Mouse (Mus musculus) layer of hippocampus, adult 18-20 months (tissue): ENCODE data around the gene Myadml2. TPM values are rescaled to one million over a fixed set of nuclear protein-coding genes. Genes with fewer than 3 reads are reported as not detected.

Experiments used
- DNase-seq, 2 experiments: peaks; one replicate each; pipeline ENCODE4 v3.0.0; 2022; ENCODE audit warnings: low spot score in 2 of 2
- total RNA-seq, 2 experiments: library from RNA; stranded (reverse); gene quantifications; 2 replicates each; pipeline ENCODE4 v1.2.3; 2021

The Myadml2 gene
- total RNA-seq, 2 experiments from 2014 or later: 3.9 to 4.6 TPM

DNA sequence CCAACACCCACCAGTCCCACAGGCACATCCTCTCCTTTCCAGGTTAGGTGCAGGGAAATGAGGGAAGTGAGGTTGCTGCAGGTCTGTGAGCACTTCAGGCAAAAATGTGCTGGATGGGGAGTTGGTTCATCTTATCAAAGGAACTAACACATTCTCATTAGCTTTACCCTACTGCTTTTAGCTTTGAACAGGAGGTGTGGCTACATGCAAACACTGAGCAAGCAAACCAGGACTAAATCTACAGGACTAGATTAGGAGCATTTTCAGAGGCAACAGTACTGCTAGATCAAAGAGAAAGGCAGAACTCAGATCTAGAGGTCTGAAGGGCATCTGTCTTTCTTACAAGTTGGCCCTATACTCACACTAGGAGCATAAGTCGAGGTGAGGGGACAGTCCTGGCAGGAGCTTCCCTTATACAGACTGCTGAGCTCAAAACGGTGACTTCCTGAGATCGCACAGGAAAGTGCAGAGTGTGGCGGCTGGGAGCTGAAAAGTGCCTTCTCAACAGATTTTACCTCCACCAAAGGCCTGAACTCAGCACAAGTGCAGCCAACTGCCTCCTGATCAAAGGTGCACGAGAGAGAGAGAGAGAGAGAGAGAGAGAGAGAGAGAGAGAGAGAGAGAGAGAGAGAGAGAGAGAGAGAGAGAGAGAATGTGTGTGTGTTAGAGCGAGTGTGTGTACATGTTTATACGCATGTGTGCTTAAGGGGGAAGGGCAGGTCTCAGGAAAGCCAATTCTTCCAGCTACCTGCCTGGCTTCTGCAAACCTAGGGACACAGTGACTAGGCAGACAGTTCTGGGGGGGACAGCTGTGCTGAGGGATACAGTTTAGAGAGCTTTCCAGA is 16.9 kb downstream of the Myadml2 start:
- no peak for DNase-seq

DNA sequence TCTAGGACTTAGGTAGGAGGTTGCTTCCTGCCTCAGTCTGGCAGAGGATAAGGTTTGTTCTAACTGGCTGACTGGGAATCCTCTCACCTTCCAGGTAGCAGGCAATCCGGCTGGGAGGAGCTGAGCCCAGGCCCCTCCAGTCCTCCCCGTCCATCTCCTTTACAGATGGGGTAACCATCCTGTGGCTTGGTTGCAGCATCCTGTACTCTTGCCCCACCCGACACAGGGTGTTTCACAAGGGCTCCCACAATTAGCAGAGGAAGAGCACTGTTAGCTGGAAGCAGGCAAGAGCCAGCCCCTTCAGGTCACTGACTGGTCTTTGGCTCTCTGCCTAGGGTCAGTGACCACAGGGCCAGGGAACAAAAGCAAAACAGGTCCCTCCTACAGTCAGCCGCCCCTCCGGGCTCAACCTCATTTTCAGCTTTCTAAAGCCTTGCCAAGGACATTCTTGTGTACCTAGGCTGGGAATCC is 17.5 kb downstream of the Myadml2 start:
- no peak for DNase-seq

DNA sequence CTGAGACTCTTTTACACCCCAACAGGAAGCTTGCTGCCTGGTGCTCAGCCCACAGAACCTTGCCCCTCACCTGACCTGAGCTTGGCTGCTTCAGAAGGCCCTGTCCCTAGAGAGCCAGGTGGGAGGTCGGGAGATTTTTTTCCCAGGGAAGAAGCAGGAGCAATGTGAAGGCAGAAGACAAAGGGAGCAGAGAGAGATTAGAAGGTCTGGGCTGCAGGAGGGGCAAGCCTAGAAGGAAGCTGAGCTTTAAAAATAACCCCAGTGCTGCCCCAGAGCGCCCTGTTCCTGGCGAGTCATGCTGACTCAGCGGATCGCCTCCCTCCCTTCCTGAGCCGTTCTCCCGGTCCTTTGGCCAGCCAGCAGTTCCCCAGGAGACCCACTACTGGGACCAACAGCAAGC is 18.0 kb downstream of the Myadml2 start:
- DNase-seq: no peak

DNA sequence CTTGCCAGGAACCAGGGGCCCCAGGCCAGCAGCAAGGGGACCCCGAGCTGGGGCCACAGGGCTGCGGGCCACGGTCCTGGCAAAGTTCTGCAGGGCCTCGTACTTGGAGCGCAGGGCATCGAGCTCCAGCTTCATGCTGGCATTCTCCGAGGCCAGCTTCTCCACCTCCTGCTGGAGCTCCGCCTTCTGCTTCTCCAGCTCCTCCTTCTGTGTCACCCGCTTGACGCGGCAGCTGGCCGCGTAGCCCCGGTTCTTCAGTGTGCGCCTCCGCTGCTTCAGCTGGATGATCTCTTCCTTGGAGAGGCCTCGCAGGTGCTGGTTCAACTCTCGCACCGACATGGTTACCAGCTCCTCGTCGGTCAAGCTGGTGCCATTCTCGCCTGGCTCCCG is 18.6 kb downstream of the Myadml2 start:
- DNase-seq: peak in 1 of 2 experiments; percentile 41

DNA sequence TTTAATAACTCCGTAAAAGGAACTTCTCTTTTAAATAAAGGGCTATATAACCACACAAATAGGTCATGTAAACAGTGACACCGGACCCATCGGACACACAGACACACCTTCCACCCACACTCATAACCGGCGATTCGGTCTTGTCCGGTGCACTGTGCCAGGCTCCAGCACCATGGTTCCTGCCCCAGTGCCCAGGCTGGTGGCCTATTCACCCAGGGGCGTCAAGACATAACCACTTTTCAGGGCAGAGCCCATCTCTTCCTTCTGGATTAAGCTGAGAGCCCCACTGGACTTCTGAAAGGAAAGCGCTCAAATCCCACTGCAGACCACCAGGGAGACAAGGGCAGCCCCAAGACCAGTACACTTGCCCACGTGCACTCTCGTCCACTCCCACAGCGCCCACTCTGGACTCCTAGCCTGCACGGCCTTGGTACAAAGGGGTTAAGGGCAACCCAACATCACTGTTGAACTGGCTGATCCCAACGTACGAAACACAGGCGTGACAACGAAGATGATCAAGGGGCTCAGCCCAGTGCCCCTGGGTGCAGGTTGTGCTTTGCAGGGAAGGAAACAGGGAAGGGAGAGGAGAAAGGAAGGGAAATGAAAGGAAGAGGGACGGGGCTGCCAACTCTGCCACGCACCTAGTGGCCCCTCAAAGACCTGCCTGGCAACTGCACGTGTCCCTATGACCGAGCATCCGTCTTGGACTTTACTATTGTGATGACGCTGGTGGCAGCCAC is 19.2 kb downstream of the Myadml2 start:
- DNase-seq: no peak

DNA sequence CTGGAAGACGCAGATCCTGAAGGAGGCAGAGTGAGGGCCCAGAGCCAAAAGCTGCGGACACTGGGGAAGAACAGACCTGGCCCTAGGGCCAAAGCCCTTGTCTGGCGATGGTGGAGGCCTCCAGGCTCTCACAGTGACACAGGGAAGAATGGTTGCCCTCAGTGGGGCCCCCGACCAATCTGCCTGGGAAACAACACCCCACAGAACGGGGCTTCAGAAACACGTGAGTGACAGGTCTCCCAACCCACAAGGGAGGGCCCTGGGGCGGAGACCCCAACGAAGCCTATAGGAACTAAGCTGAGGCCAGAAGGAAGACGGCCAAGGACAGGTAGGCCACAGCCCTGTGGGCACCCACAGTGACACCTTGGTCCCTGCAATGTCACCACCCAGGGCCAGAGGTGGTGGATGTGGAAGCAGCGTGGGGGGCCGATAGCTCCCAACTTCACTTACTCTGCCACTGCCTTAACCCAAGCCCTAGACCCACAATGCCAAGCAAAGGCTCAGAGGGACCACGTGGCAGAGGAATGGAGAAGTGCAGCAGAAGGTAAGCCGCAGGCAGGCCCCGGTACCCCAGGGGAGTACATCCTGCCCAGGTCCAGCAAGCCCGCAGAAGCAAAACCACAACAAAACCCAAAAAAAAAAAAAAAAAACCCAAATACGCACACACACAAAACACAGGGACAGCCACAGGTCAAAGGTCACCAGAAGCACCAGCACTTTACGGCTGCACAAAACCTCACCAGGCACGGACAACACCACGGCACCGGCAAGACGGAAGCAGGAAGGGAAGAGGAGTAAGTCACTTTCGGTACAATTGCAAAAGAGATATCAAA is 20.3 kb downstream of the Myadml2 start:
- no peak for DNase-seq

DNA sequence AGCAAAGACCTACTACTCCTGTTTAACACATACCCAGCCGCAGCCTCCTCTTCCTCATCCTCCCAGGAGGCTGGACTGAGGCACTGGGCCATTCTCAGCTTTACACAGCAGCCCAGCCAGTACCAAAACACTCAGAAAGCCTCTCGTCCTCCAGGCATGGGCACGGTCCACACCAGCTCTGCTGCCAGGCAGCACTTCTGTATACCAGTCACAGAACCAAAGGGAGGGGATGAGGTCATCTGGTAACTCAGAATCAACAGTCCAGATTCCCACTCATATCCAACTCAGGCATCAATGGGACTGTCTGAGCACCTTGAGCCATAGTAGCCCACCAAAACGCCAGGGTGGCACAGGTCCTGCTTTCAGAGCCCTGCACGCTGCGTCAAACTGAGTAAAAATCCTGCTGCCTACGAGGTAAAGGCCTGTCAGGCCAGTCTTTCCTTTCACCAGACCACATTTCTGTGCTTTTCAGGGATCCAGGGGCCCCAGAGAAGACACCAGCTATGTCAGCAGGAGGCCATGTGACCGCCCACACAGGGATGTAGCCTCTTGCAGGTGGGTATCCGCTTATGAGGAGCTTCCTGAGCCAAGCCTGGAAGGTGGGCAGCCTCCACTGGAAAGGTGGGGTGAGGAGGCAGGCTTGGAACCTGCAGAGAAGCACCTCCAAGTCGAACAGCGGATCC is 21.0 kb downstream of the Myadml2 start:
- no peak for DNase-seq

DNA sequence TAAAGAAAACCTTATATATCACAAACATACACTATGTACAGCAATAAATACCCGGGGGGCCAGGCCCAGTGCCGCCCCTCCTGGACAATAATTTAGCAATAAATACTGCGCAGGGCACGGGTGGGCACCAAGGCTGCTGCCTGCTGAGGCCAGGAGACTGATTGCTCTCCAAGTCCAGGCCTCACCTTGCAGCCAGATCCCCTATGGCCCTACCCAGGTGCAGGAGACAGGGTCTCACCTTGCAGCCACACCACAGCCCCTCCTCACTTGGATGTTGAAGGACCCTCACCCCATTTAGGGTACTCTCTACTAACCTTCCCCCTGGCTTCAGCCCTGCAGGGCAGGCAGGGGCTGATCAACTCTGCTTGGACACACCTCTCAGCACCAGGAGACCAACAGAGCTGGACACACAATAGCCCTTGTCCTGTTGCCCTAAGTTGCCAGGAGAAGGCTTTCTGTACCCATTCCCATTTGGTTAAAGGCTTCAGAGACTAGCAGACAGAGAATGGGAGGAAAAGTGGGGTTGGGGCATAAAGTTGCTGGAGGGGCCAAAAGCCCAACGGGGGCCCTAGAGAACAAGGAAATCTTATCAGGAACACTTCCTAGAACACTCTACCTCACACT is 22.7 kb downstream of the Myadml2 start, which contains the start of gene Sirt7:
Gene Sirt7 (minus strand): TSS at position 89 of the 624 bp plus-strand sequence.
- no peak for DNase-seq

DNA sequence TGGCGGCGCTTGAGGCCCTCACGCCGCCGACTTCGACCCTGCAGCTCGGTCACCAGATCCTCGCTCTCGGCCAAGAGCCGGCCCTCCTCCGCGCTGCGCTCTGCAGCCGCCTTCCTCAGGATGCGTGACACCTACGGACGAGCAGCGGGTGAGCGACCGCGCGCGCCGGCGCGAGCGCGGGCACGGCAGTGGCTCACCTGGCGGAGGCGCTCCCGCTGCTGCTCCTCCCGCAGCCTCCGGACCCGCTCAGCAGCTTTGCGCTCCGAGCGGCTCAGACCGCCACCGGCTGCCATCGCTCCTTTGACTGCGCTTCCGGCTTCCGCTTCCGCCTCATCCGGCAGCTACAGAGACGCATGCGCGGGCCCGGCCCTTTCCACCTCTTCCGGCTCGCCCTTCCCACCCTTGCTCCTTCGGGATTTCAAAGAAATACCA is 23.3 kb downstream of the Myadml2 start:
- DNase-seq: peak; percentile 74 to 91

DNA sequence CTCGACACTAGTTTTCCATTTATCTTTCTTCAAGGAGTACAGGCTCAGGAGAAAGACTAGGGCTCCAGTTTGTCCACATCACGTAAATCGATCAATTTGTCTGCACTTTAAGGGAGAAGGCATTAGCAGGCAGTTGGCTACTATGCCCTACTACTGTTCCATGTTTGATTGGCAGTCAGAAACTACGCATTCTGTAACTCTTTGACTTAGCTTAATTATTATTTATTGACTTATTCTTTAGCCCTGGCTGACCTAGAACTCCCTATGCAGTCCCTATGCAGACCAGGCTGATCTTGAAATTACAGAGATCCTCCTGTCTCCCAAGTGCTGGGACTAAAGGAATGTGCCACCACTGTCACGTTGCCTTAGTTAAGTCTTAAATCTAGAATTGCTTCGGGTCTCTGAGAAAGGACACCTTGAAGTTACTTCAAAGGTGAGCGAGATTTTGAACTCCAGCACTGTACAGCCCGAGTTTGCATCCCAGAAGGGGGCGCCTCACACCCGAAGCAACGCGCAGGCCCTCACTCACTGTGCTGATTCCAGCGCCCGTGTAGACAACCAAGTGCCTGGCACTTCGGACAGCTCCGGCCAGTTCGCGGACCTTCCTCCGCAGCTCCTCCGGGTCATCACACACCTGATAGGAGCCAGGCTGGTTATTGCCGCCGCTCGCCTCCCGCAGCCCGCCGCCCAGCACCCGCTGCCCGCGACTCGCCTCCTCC is 23.8 kb downstream of the Myadml2 start:
- DNase-seq: peak in 1 of 2 experiments; percentile 72

DNA sequence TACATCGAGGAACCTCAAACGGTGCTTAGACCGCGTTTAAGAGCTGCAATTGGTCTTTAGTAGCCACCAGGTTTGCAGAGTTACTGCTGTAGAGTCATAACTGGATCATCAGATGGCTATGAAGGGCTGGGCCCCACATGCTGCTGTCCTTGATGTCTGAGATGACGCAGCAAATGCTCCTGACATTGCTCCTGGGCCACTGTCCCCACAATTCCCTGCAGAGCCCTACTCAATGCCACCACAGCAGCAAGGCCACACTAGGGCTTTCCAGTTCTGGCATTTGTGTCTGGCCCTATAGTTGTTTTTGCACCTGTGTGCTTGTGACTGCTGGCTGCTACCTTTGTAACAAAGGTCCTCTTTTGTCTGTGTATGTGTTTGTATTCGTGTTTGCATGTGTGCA is 25.2 kb downstream of the Myadml2 start:
- no peak for DNase-seq

DNA sequence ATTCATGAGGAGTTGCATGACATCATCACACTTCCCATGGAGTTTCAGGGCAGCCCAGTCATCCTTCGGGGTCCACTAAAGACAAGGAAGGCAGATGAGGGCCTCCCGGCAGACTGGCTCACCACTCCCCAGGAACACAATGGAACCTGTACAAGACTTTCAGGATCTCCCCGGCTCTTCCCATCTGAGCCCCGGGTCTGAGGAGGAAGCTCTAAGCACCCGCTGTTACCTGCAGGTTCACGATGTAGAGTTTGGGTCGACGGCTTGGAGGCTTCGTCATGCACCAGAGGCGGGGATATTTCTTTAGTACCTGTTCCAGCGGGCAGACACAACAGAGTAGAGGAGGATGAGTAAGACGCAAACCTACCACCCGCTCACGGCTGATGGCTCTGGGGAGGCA is 27.8 kb downstream of the Myadml2 start:
- DNase-seq: no peak

DNA sequence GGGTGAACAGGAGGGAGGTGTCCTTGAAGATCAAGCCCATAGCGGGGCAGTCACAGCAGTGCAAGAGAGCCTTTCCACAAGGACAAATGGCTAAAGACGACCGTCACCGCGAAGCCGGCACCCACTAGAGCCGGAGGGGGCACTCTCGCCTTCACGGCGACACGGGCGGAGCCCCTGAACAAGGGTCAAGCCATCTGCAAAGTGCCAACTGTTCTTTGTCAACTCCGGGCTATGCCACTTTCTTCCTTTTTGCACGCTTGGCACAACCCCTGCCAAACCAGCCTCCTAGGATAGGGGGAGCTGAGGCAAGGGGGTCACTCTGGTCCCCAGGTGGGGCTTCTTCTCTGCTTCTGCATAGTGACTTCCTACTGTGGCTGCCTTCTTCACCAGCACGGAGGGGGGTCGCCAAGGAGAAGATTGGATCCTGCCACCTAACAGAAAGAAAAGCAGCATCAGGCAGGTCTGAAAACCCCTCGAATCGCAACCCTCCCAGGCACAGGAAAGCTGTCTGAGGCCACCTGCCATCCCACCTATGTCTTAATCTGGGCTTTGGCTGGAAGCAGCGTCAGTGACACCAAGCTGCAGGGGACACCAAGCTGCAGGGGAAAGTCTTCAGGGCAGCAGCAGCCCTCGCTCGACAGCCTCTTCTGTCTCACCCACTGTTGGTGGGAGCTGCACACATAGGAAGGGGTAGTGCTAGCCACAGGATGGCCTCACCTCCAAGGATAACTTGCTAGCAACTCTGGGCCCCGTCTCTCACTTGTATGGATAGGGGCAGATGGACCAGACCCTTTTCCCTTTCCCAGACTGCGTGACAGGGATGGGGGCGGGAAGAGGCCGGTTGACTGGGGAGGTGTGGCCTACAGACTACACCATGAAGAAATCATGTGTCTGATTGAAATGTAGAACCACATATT is 29.1 kb downstream of the Myadml2 start:
- no peak for DNase-seq

DNA sequence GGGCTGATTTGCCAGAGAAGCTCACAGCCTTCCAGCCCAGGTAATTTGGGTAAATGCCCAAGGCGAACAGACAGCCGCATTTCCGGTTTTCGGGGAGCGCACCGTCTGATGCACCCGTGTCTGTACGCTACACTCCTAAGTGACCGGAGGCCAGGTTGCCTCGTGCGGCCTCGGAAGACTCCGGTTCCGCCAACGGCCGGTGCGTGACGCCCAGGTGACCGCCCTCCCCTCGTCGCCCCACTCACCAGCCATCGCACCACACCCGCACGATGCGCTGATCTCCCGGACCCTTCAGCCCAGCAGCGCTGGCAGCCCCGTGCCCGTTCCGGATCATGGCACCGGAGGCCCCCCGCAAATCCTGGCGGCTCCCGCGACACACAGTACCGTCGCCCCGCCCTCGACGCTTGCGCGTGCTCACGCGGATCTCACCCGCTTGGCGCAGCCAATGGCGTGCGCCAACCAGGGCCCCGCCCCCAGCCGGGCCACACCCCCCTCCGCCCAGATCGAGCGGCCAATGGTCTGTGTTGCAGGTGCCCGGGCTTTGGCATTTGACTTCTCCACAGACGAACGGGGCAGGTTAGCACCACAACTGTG is 30.3 kb downstream of the Myadml2 start, which contains the start of gene Pcyt2:
Gene Pcyt2 (minus strand): TSS at position 418 of the 594 bp plus-strand sequence.
- peak; percentile 88 to 94 for DNase-seq

DNA sequence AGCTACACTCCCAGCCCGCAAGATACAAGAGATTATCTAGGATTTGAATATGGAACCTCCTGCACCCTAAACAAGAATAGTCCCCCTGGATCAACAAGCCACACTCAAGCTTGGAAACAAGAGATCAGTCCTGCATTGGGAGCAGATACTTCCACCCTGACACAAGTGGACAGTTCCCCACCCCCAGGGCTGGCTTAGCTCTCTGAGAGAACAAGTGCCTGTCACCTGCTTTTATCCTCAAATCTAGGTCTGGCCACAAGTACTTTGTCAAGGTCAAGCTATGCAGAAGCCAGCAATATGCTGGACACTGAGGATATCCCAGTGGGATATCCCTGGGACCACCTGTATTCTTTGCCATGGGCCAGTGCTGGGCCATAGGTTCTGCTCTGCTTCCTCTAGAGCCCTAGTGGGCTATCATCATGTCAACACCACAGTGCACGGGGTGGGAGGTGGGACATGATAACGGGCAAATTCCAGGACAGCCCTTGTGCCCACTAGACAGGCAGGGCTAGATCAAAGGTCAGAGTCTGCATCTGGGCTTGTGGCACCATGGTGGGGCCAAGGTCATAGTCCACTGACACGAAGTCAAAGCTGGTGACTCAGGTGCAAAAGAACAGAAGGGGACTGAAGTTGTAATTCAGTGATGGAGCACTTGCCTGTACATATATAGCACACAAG is 31.2 kb downstream of the Myadml2 start:
- no peak for DNase-seq

DNA sequence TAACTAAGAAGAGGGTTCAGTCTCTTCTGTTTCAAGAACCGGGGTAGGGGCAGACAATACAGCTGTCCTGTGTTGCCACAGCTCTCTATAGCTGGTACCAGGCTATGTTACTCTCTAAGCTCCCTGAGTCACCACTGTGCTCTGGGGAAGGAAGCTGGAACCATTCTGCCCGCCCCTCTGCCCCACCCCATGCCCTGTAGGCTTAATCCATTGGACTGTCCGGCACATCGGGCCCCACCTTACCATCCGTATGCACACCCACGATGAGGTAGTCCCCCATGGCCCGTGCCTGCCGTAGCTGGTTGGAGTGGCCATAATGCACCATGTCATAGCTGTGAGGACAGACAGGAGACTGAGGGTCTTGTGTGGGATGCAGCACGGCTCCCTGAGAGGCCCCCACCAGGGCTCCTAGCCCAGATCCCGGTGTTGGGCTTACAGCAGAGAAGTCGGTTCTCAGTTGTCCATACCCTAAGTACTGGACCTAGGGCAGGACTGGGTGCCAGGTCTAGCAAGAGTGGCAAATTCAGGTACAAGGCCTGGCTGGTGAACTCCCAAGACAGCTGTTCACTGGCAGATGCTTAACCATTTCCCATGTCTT is 32.3 kb downstream of the Myadml2 start:
- no peak for DNase-seq

DNA sequence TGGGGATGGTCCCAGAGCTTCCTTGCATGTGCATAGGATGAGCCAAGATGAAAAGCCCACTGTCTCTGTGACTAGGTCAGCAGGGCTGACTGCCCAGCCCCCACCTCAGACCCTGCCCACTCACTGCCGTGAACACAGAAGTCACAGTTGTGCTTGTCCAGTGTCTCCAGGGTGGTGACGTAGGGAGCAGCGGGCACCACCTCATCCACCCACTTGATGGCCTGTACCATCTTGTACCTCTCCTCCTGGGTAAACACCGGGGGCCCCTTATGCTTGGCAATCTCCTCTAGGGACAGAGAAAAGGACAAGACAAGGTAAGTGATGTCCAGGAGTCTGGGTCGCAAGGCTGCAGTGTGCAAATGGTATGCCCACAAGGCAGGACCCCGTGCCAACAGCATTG is 32.8 kb downstream of the Myadml2 start:
- no peak for DNase-seq
